Mouse (Mus musculus): ENCODE results near the gene Rplp2. TPM values are rescaled to one million over a fixed set of nuclear protein-coding genes. Genes with fewer than 3 reads are reported as not detected.

Gene Rplp2
- total and polyA plus RNA-seq, 2 experiments from 2014 or later, result 249 to 839 TPM

GRCm38 (mm10) chr7:141462333-141462821, 15.2 kb downstream of the Rplp2 start:
- 20% methylated on average over 5 of the region's 5 CpGs for WGBS
- H3K9ac ChIP-seq (replicated peaks; ENCODE audit: low read length), result peak overlapping the region; percentile 46; the same call in 1 of the 2 replicates
- no peak for TF ChIP-seq CTCF (IDR thresholded peaks at IDR 0.05; ENCODE audit: low read depth)
- no peaks in the 10 kb centered on the region; the same call in 1 of the 2 replicates for H3K4me1 ChIP-seq (ENCODE audit: insufficient read depth, low read length)
- peaks cover 29% of the 10 kb centered on the region for H3K27me3 ChIP-seq (ENCODE audit: insufficient read depth, low read length)
- H3K4me3 ChIP-seq (ENCODE audit: low read length), result no peak overlapping the region
- H3K27ac ChIP-seq, result no peak overlapping the region
- H3K9me3 ChIP-seq (ENCODE audit: low read length), result no peaks in the 10 kb centered on the region
- DNase-seq (ENCODE audit: low spot score), result no peak
- ATAC-seq, result no peak
- peak overlapping the region; percentile 69 for H3K4me2 ChIP-seq (ENCODE audit: low read depth, low read length)
- H3K36me3 ChIP-seq (ENCODE audit: insufficient read depth, low read length), result 0 out of 2 replicates have a peak, but pooled peaks cover 4% of the 10 kb centered on the region

- no peak overlapping the region for H3K9ac ChIP-seq (replicated peaks; ENCODE audit: low read length)
- WGBS, result 27% methylated on average over 12 of the region's 12 CpGs
- peaks cover 29% of the 10 kb centered on the region for H3K27me3 ChIP-seq (ENCODE audit: insufficient read depth, low read length)
- H3K9me3 ChIP-seq (ENCODE audit: low read length), result no peaks in the 10 kb centered on the region
- DNase-seq (ENCODE audit: low spot score) (no peak), ATAC-seq (no peak)
- 0 out of 2 replicates have a peak, but pooled peaks cover 4% of the 10 kb centered on the region for H3K36me3 ChIP-seq (ENCODE audit: insufficient read depth, low read length)
- H3K27ac ChIP-seq, result no peak overlapping the region
- no peak overlapping the region for H3K4me3 ChIP-seq (ENCODE audit: low read length)
- peaks cover 12% of the 10 kb centered on the region; the same call in 1 of the 2 replicates for H3K4me1 ChIP-seq (ENCODE audit: insufficient read depth, low read length)
- no peak overlapping the region for H3K4me2 ChIP-seq (ENCODE audit: low read depth, low read length)
- no peak for TF ChIP-seq CTCF (IDR thresholded peaks at IDR 0.05; ENCODE audit: low read depth)
Observed at GRCm38 (mm10) chr7:141463824-141464602, 16.8 kb downstream of the Rplp2 start.

GRCm38 (mm10) chr7:141464603-141465201, 17.5 kb downstream of the Rplp2 start:
- Histone ChIP-seq H3K4me2 (ENCODE audit: low read depth, low read length) (peak overlapping the region; percentile 32), H3K27me3 (ENCODE audit: insufficient read depth, low read length) (peaks cover 29% of the 10 kb centered on the region), H3K9me3 (ENCODE audit: low read length) (no peaks in the 10 kb centered on the region), H3K9ac (replicated peaks; ENCODE audit: low read length) (no peak overlapping the region), H3K4me3 (ENCODE audit: low read length) (peak overlapping the region; percentile 11; the same call in 1 of the 2 replicates), H3K4me1 (ENCODE audit: insufficient read depth, low read length) (peaks cover 19% of the 10 kb centered on the region; the same call in 1 of the 2 replicates), H3K36me3 (ENCODE audit: insufficient read depth, low read length) (0 out of 2 replicates have a peak, but pooled peaks cover 1% of the 10 kb centered on the region), H3K27ac (no peak overlapping the region)
- DNase-seq (ENCODE audit: low spot score), result no peak
- no peak for ATAC-seq
- 5% methylated on average over 38 of the region's 38 CpGs for WGBS
- TF ChIP-seq CTCF (IDR thresholded peaks at IDR 0.05; ENCODE audit: low read depth), result no peak

GRCm38 (mm10) chr7:141465388-141466044, 18.3 kb downstream of the Rplp2 start:
- H3K27ac ChIP-seq, result no peak overlapping the region
- no peak overlapping the region for H3K4me3 ChIP-seq (ENCODE audit: low read length)
- TF ChIP-seq CTCF (IDR thresholded peaks at IDR 0.05; ENCODE audit: low read depth), result no peak
- H3K36me3 ChIP-seq (ENCODE audit: insufficient read depth, low read length), result no peaks in the 10 kb centered on the region
- ATAC-seq (no peak), DNase-seq (ENCODE audit: low spot score) (no peak)
- no peaks in the 10 kb centered on the region for H3K9me3 ChIP-seq (ENCODE audit: low read length)
- no peak overlapping the region for H3K9ac ChIP-seq (replicated peaks; ENCODE audit: low read length)
- no peak overlapping the region for H3K4me2 ChIP-seq (ENCODE audit: low read depth, low read length)
- peaks cover 29% of the 10 kb centered on the region for H3K27me3 ChIP-seq (ENCODE audit: insufficient read depth, low read length)
- peaks cover 20% of the 10 kb centered on the region; the same call in 1 of the 2 replicates for H3K4me1 ChIP-seq (ENCODE audit: insufficient read depth, low read length)
- 43% methylated on average over 8 of the region's 10 CpGs for WGBS

- WGBS, result 81% methylated on average over 7 of the region's 7 CpGs
- DNase-seq (ENCODE audit: low spot score), result no peak
- Histone ChIP-seq H3K4me1 (ENCODE audit: insufficient read depth, low read length) (peaks cover 20% of the 10 kb centered on the region; the same call in 1 of the 2 replicates), H3K9me3 (ENCODE audit: low read length) (no peaks in the 10 kb centered on the region), H3K9ac (replicated peaks; ENCODE audit: low read length) (no peak overlapping the region), H3K4me3 (ENCODE audit: low read length) (no peak overlapping the region), H3K36me3 (ENCODE audit: insufficient read depth, low read length) (no peaks in the 10 kb centered on the region), H3K27ac (no peak overlapping the region), H3K4me2 (ENCODE audit: low read depth, low read length) (no peak overlapping the region), H3K27me3 (ENCODE audit: insufficient read depth, low read length) (peaks cover 24% of the 10 kb centered on the region)
- TF ChIP-seq CTCF (IDR thresholded peaks at IDR 0.05; ENCODE audit: low read depth), result no peak
- ATAC-seq, result no peak
Observed at GRCm38 (mm10) chr7:141466045-141466394, 18.9 kb downstream of the Rplp2 start.

- TF ChIP-seq CTCF (IDR thresholded peaks at IDR 0.05; ENCODE audit: low read depth), result no peak
- peak overlapping the region; percentile 69 for H3K9ac ChIP-seq (replicated peaks; ENCODE audit: low read length)
- WGBS, result 63% methylated on average over 10 of the region's 10 CpGs
- ATAC-seq, result no peak
- peak overlapping the region; percentile 86; the same call in 1 of the 2 replicates for H3K27ac ChIP-seq
- no peaks in the 10 kb centered on the region for H3K9me3 ChIP-seq (ENCODE audit: low read length)
- H3K27me3 ChIP-seq (ENCODE audit: insufficient read depth, low read length), result peaks cover 20% of the 10 kb centered on the region
- H3K36me3 ChIP-seq (ENCODE audit: insufficient read depth, low read length), result peaks cover 3% of the 10 kb centered on the region; the same call in 1 of the 2 replicates
- H3K4me1 ChIP-seq (ENCODE audit: insufficient read depth, low read length), result peaks cover 20% of the 10 kb centered on the region; the same call in 1 of the 2 replicates
- H3K4me3 ChIP-seq (ENCODE audit: low read length), result peak overlapping the region; percentile 55
- DNase-seq (ENCODE audit: low spot score), result no peak
- H3K4me2 ChIP-seq (ENCODE audit: low read depth, low read length), result peak overlapping the region; percentile 74
Observed at GRCm38 (mm10) chr7:141466607-141467148, 19.5 kb downstream of the Rplp2 start.

Measured in hindbrain, postnatal 0 days (tissue).